Mouse (Mus musculus) liver, embryonic 14.5 days (tissue): ENCODE results near the gene Arfgef2. TPM values are rescaled to one million over a fixed set of nuclear protein-coding genes. Genes with fewer than 3 reads are reported as not detected.

Experiments used
- ATAC-seq: fragments of 200-750 bp; cut with Nextera tagmentation; 2 replicates; pipeline ENCODE4 v1.8.0; 2017; ENCODE audit warnings: moderate number of reproducible peaks, mild to moderate bottlenecking, moderate library complexity; ENCODE audit not compliant: insufficient read depth
- DNase-seq, 3 experiments: peaks; one replicate each; pipeline ENCODE4 v3.0.0-alpha.2; 2012 to 2013; ENCODE audit warnings: low read depth in 3 of 3, low spot score in 3 of 3
- H3K27ac ChIP-seq: fragments of 300-500 bp; sonication (generic); 2 replicates; pipeline ENCODE4 v1.5.1; 2014; ENCODE audit warnings: moderate library complexity, mild to moderate bottlenecking, control low read depth, inconsistent platforms
- H3K27me3 ChIP-seq: fragments of 300-500 bp; sonication (generic); 2 replicates; pipeline ENCODE4 v1.6.1; 2014; ENCODE audit warnings: mild to moderate bottlenecking, low read length, moderate library complexity; ENCODE audit not compliant: control insufficient read depth, insufficient read depth
- H3K36me3 ChIP-seq: fragments of 300-500 bp; sonication (generic); replicated peaks from 2 replicates; pipeline ENCODE4 v1.6.1; 2014; ENCODE audit warnings: low read depth; ENCODE audit not compliant: control insufficient read depth, insufficient read depth
- H3K4me1 ChIP-seq, 2 experiments: fragments of 200-500 bp in 1 of 2; fragments of 300-500 bp in 1 of 2; sonication (generic) in 1 of 2; replicated peaks; 2 replicates each; pipeline ENCODE4 v1.6.1; 2012 to 2014; ENCODE audit warnings: antibody characterized with exemption in 1 of 2, inconsistent platforms in 1 of 2, low read length in 1 of 2; ENCODE audit not compliant: control insufficient read depth in 2 of 2, insufficient read depth in 2 of 2
- H3K4me2 ChIP-seq: fragments of 300-500 bp; sonication (generic); 2 replicates; pipeline ENCODE4 v1.6.1; 2014; ENCODE audit warnings: low read depth, mild to moderate bottlenecking, control low read depth, moderate library complexity
- H3K4me3 ChIP-seq, 2 experiments: fragments of 200-500 bp in 1 of 2; fragments of 300-500 bp in 1 of 2; sonication (generic) in 1 of 2; 2 replicates each; pipeline ENCODE4 v1.5.1; 2012 to 2014; ENCODE audit warnings: low read depth in 2 of 2, low read length in 2 of 2, mild to moderate bottlenecking in 2 of 2, control low read depth in 1 of 2, inconsistent platforms in 1 of 2, moderate library complexity in 1 of 2; ENCODE audit not compliant: insufficient read depth in 1 of 2
- H3K9ac ChIP-seq: fragments of 300-500 bp; sonication (generic); replicated peaks from 2 replicates; pipeline ENCODE4 v1.6.1; 2014; ENCODE audit warnings: mild to moderate bottlenecking, control low read depth, moderate library complexity
- H3K9me3 ChIP-seq: fragments of 300-500 bp; sonication (generic); 2 replicates; pipeline ENCODE4 v1.6.1; 2016; ENCODE audit warnings: low read length, mixed read lengths; ENCODE audit not compliant: control insufficient read depth
- CTCF ChIP-seq: IDR thresholded peaks from 2 replicates; pipeline ENCODE4 v1.5.1; 2016; ENCODE audit warnings: antibody characterized with exemption, low read depth, control low read depth
- EP300 ChIP-seq: IDR thresholded peaks from 2 replicates; pipeline ENCODE4 v1.6.1; 2016; ENCODE audit warnings: antibody characterized with exemption, low read depth
- WGBS: fragments of 180-500 bp; shearing (Covaris S2); extraction: QIAGEN DNeasy Blood & Tissue Kit; methylation state at CpG from one replicate; pipeline ENCODE4 v1.1.7; 2014; ENCODE audit not compliant: insufficient replicate concordance; 5-methylcytosine and 5-hydroxymethylcytosine counted together
- polyA plus RNA-seq, 2 experiments: library from polyadenylated mRNA; depleted of rRNA in 1 of 2; stranded (reverse) in 1 of 2; unstranded in 1 of 2; fragments of >200 nt; fragmentation: Nextera tagmentation in 1 of 2; extraction: Ambion mirVana in 1 of 2; gene quantifications; 2 replicates each; pipeline versions ENCODE4 v1.2.1 to v1.2.3; 2012 to 2014

Arfgef2 gene
- polyA plus RNA-seq, 2 experiments, result 4.8 to 5.5 TPM

DNA sequence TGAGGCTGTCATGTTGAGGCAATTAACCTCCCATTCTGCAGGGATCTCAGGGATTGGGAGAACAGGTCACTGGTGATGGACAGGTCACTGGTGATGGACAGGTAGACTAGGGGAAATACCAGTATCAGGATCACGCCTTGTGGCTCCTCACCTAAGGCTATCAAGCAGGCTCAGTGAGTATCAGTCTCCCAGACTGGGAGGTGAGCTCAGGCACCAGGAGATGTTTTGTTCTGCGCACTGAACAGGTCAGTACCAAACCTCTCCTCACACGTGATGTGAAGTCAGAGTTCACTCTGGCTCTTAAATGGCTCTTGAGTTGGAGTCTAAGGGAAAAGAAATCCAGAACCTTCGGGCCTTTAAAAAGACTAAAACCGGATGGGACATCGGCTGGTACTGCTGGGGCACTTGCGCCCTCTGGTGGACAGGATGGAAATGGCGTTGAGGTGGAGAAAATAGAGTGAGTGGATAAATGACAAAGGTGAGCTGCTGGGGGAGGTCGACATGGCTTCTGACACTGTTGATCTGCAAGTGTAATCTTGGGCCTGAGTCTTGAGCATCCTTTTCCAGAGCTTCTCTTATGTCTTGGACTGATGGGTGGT lies 24.3 kb upstream of the Arfgef2 start:
- no peak overlapping the region for H3K9ac ChIP-seq
- WGBS, result 10% methylated on average over 9 of the region's 9 CpGs
- no peaks in the 10 kb centered on the region for H3K36me3 ChIP-seq
- ATAC-seq (0 out of 2 replicates have a peak, but pooled peaks have one; percentile 39), DNase-seq (peak in 1 of 3 experiments; percentile 36)
- H3K27me3 ChIP-seq, result no peaks in the 10 kb centered on the region
- H3K9me3 ChIP-seq, result no peaks in the 10 kb centered on the region
- peaks cover 3 to 4% of the 10 kb centered on the region in 2 experiments; a peak in 3 of 4 replicates for H3K4me1 ChIP-seq
- H3K4me2 ChIP-seq, result no peak overlapping the region
- no peak overlapping the region for H3K27ac ChIP-seq
- TF ChIP-seq CTCF (peak; percentile 98), EP300 (no peak)
- no peak overlapping the region for H3K4me3 ChIP-seq

DNA sequence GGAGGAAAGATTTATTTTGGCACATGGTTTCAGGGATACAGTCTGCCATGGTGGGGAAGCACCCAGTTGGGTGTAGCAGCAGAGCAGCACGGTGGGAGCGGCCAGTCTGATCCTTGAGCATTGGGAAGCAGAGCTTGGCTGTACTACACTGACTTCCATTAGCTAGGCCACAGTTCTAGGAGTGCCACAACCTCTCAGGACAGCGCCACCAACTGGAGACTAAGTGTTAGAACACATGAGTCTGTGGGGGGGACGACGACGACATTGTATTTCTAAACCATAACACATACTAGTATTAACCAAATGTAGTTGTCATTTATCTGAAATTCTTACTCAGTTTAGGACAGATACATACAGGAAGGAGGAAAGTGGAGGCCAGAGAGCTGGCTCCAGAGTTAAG lies 21.0 kb upstream of the Arfgef2 start:
- Histone ChIP-seq H3K27me3 (no peaks in the 10 kb centered on the region), H3K9me3 (no peaks in the 10 kb centered on the region), H3K9ac (no peak overlapping the region), H3K4me2 (no peak overlapping the region), H3K4me3 (no peak overlapping the region), H3K36me3 (no peaks in the 10 kb centered on the region), H3K4me1 (peaks cover 4 to 8% of the 10 kb centered on the region in 2 experiments), H3K27ac (no peak overlapping the region)
- ATAC-seq (no peak), DNase-seq (no peak)
- WGBS, result 76% methylated on average over 6 of the region's 6 CpGs
- TF ChIP-seq CTCF (peak; percentile 53), EP300 (no peak)

DNA sequence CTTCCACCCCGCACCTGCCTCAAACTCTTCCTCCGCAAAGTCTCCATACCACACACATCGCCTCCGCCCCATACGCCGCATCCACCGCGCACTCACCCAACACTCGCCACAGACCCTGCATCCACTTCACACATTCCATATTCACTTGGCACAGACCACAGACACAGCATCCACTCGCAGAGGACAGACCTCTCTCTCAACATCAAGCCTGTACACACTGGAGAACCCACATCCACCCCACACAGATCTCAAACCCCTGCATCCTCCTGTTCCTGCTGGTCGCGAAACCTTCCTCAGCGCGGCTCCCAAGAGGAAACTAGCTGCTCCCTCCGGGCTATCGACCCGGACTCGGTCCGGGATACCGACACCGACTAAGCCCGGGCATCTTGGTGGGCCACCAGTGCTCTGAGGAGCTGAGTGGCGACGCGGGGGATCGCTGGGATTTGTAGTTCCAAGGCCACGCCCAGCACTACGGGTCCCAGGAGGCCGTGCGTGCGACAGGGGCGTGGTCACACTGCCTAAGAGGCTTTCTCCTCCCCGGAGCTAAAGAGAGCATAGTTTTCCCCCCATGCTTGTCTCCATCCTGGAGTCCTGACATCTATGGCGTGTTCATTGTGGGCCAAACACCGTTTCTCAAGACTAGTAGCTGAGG lies 18.9 kb upstream of the Arfgef2 start:
- Histone ChIP-seq H3K4me1 (peaks cover 4 to 8% of the 10 kb centered on the region in 2 experiments), H3K27me3 (no peaks in the 10 kb centered on the region), H3K9ac (peak overlapping the region; percentile 44), H3K9me3 (no peaks in the 10 kb centered on the region), H3K27ac (no peak overlapping the region), H3K36me3 (no peaks in the 10 kb centered on the region), H3K4me2 (peak overlapping the region; percentile 85), H3K4me3 (peak overlapping the region; percentile 66 to 67)
- TF ChIP-seq CTCF (0 out of 2 replicates have a peak, but pooled peaks have one; percentile 2), EP300 (no peak)
- WGBS, result under 1% methylated on average over 35 of the region's 35 CpGs
- DNase-seq (peak; percentile 79 to 85 (median 80)), ATAC-seq (peak; percentile 94)

DNA sequence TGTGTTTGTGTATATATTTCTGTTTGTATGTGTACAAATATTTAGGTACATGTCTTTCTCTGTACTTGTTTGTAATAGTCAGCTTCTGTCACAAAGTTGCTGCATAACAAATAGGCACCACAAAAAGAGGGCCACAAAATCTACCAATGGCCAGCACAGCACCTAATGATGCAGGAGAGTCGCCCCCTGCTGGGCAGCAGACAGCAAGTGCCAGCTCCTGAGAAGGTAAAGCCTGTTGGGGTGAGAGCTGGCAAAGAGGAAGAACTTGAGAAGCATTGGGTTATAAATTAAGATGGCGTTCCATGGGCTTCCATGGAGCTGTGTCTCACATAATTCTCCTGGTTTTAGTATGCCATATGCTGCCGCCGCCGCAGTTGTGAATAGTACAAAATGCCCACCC lies 13.7 kb upstream of the Arfgef2 start:
- Histone ChIP-seq H3K4me2 (no peak overlapping the region), H3K9ac (no peak overlapping the region), H3K4me3 (no peak overlapping the region), H3K27ac (no peak overlapping the region), H3K36me3 (no peaks in the 10 kb centered on the region), H3K9me3 (no peaks in the 10 kb centered on the region), H3K4me1 (peaks cover 10 to 16% of the 10 kb centered on the region in 2 experiments), H3K27me3 (no peaks in the 10 kb centered on the region)
- WGBS, result 68% methylated on average over 5 of the region's 5 CpGs
- no peak for TF ChIP-seq EP300
- peak; percentile 82 for TF ChIP-seq CTCF
- DNase-seq (no peak), ATAC-seq (no peak)

DNA sequence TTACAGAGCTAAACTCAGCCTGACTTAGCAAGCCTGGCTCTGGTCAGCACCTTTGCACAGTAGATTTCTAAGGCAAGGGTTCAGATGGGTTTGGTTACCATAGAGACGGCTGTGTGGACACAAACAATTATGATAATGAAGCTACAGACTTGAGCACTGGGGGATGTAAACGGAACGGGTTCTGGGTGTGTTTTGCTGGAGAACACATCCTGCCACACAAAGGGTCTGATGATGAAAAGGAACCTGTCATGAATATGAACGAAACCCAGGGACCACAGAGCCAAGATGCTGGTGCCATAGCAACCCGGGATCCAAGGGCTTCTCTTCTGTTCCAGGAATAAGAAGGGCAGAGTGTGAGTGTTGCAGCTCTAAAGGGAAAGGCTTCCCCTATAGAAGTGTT lies 13.0 kb upstream of the Arfgef2 start, which contains the start of gene Trp53rkb:
TSS of gene Trp53rkb (plus strand) at position 177 of the 400 bp plus-strand sequence.
- ATAC-seq (no peak), DNase-seq (no peak)
- TF ChIP-seq EP300 (no peak), CTCF (no peak)
- Histone ChIP-seq H3K9ac (peak within 1 kb of the TSS; percentile 78), H3K9me3 (no peaks in the 10 kb centered on the region), H3K4me1 (peaks cover 10 to 12% of the 10 kb centered on the region in 2 experiments), H3K27me3 (no peaks in the 10 kb centered on the region), H3K4me3 (peak within 1 kb of the TSS; percentile 67 to 69), H3K4me2 (peak within 1 kb of the TSS; percentile 77), H3K36me3 (peaks cover under 1% of the 10 kb centered on the region), H3K27ac (peak within 1 kb of the TSS; percentile 51; the same call in 1 of the 2 replicates)
- WGBS, result 75% methylated on average over 5 of the region's 5 CpGs
